Mouse (Mus musculus) testis, adult 2 months (tissue): Measurements from ENCODE around the gene Mfsd6. TPM values are rescaled to one million over a fixed set of nuclear protein-coding genes. Genes with fewer than 3 reads are reported as not detected.

Experiments
- H3K27ac ChIP-seq: fragments of 200-500 bp; 2 replicates; pipeline ENCODE4 v1.5.1; 2012; ENCODE audit warnings: low read depth, low read length; ENCODE audit not compliant: control insufficient read depth, insufficient read depth
- H3K27me3 ChIP-seq: fragments of 200-500 bp; 2 replicates; pipeline ENCODE4 v1.6.1; 2012; ENCODE audit warnings: mild to moderate bottlenecking, low read length, moderate library complexity; ENCODE audit not compliant: control insufficient read depth, insufficient read depth
- H3K36me3 ChIP-seq: fragments of 200-500 bp; 2 replicates; pipeline ENCODE4 v1.6.1; 2012; ENCODE audit warnings: mild to moderate bottlenecking, low read length; ENCODE audit not compliant: control insufficient read depth, insufficient read depth
- H3K4me1 ChIP-seq: fragments of 200-500 bp; 2 replicates; pipeline ENCODE4 v1.6.1; 2012; ENCODE audit warnings: low read length; ENCODE audit not compliant: control insufficient read depth, insufficient read depth
- H3K4me3 ChIP-seq: fragments of 200-500 bp; 2 replicates; pipeline ENCODE4 v1.5.1; 2012; ENCODE audit warnings: low read depth, mild to moderate bottlenecking, low read length, moderate library complexity, mixed read lengths; ENCODE audit not compliant: control insufficient read depth
- CTCF ChIP-seq: fragments of 200-500 bp; IDR thresholded peaks from 2 replicates; pipeline ENCODE4 v1.5.1; 2012; ENCODE audit warnings: low read depth, mild to moderate bottlenecking, inconsistent platforms, low read length, moderate library complexity; ENCODE audit not compliant: control insufficient read depth, insufficient read depth, insufficient replicate concordance
- POLR2A ChIP-seq: fragments of 200-500 bp; IDR thresholded peaks from 2 replicates; pipeline ENCODE4 v1.6.1; 2012; ENCODE audit warnings: low read depth, mild to moderate bottlenecking, inconsistent platforms, low read length, moderate library complexity; ENCODE audit not compliant: control insufficient read depth
- polyA plus RNA-seq: library from polyadenylated mRNA; depleted of rRNA; stranded (reverse); fragments of >200 nt; gene quantifications from 2 replicates; pipeline ENCODE4 v1.2.3, GENCODE M21; 2012; rRNA removed

Gene Mfsd6
- polyA plus RNA-seq, 1 experiment, result 3.6 TPM

DNA sequence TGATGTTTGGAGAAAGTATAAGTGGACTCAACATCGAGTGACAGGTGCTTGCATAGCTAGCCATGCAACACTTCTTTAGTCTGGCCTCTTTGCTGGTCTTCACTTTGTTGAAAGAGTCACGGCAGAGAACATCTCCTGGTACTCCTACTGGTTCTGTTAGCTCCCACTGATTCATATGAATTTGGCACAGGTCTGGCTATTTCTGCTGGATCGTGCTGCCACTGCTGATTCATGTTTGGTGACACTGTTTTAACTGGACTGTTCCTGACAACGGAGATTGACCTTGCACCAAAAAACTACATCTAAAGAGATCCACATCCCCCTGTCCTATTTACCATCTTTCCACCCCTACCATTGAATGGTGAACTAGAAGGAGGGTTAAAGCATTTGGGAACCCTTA, 118.8 kb downstream of the Mfsd6 start:
- Histone ChIP-seq H3K4me3 (no peak overlapping the region), H3K4me1 (no peaks in the 10 kb centered on the region), H3K27ac (no peak overlapping the region), H3K36me3 (no peaks in the 10 kb centered on the region), H3K27me3 (no peaks in the 10 kb centered on the region)
- TF ChIP-seq POLR2A (no peak), CTCF (no peak)

DNA sequence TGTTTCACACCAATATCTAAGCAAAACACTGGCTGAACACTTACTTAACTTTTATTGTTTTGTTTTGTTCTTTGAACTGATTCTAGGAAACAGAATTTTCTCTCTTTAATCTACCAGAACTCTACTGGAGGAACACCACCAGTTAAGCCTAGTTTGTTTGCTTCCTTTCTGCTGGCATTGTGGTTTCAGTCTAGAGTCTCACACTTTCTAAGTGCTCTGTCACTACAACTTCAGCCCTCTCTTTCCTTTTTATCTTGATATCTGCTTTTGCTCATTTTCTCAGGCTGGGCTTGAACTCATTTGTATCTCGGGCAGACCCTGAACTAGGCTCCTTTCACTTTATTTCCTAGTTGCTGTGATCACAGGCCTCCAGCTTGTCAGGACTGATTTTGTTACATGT, 119.6 kb downstream of the Mfsd6 start:
- Histone ChIP-seq H3K36me3 (no peaks in the 10 kb centered on the region), H3K4me3 (no peak overlapping the region), H3K27me3 (no peaks in the 10 kb centered on the region), H3K4me1 (no peaks in the 10 kb centered on the region), H3K27ac (no peak overlapping the region)
- TF ChIP-seq CTCF (no peak), POLR2A (no peak)

Other genes starting within 250 kb of the Mfsd6 start
- 2.8 and 3.0 TPM in 2 replicates for gene Nab1, start 226.8 kb downstream of the Mfsd6 start, polyA plus RNA-seq
- gene Nemp2, start 96.8 kb downstream of the Mfsd6 start, polyA plus RNA-seq, result 26.8 and 27.2 TPM in 2 replicates
- 31.2 and 32.5 TPM in 2 replicates for gene Inpp1, start 90.2 kb upstream of the Mfsd6 start, polyA plus RNA-seq
- 3.6 and 5.0 TPM in 2 replicates for gene Hibch, start 117.5 kb upstream of the Mfsd6 start, polyA plus RNA-seq